Mouse (Mus musculus) thymus, postnatal 25 days (tissue): ENCODE results near the gene Sdhb.

Experiments
- DNase-seq: peaks from one replicate; pipeline ENCODE4 v3.0.0; 2022

Gene Sdhb

DNA sequence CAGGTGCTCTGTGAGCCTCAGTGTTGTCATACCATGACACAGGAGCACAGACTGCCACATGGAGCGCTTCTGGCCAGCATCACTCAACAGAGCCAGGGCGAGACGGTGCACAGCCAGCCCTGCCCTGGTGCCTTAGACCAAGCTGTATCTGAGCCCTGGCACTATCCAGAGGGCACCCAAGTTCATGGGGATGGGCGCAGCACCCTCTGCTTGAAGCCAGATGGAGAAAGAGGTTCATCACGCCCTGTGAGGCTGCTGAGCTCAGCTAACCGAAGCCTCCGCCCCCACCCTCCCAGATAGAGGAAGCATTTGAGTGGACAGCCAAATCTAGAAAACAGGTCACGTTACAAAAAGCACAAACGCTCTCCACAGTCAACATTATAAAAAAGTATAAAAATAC lies 55.3 kb downstream of the Sdhb start:
- DNase-seq = no peak

DNA sequence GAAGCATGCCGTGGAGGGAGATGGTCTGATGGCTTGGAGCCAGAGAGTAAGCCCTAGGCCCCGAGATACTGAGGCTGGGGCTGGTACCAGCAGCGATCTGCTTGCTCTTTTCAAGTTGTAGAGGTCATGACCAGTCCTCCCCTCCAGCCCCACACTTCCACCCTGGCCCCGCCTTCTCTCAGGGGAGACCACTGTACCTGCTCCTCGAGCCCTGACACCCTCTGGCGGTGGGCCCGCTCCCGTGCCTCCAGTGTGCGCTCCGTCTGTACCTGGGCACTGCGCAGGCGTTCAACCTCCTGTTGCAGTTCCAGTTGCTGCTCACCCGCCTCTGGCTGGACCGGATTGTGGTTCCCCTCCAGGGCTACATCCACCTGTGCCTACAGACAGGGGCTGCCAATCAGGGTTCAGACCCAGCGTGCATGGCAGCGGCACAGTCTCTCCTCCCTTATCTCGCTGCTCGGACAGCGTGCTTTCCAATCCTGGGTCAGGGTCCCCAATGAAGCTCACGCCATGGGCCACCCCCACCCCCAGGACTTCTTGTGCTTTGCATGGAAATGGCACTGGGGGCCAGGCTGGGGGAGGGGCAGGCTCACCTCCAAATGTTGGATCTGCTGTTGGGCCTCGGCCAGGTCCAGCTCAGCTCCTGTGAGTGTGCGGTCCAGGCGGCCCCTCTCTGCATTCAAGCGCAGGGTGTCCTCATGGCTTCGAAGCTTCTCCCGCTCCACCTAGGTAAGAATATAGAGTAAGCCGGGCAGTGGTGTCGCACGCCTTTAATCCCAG lies 56.8 kb downstream of the Sdhb start:
- DNase-seq = no peak

- DNase-seq = no peak
These were observed 59.2 kb downstream of the Sdhb start for GRCm38 (mm10) chr4:141020220-141020619.

DNA sequence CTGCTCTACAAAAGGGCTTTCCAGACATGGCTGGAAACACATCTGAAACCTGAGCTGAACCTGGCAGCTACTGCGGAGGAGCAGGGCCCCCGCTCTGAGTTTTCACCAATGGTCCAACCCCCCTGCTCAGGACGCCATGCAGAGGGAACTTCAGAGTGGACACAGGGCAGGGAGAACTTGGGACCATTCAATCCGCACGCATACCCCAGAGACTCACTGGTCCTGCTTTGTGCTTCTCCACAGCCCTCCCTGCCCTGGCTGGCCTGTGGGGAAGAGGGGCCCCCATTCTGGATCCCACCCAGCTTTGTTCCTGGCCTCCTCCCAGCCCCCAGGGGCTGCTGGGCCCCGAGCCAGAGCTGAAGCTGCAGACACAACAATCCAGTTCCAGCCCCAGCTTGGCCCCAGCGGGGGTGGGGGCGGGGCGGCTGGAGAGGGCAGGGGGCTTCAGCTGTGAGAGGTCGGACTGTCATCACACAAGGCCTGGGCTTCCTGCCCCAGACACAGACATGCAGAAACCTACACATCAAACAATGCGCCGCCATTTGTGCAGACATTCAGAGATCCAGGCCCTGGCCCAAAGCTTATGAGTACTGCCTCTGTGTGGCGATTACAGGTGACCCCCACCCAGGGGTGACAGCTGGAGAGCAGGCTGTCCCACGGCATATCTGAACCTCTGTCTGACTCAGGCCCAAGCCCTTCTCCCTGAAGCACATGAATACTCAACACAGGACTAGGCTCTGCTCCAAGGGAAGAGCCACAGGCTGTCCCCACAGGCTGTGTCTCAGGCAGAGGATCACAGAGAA lies 60.0 kb downstream of the Sdhb start:
- DNase-seq = no peak

- DNase-seq = no peak
These were observed 60.6 kb downstream of the Sdhb start for GRCm38 (mm10) chr4:141021614-141021929.

GRCm38 (mm10) chr4:141024052-141024451 lies 63.0 kb downstream of the Sdhb start:
- no peak for DNase-seq

GRCm38 (mm10) chr4:141024992-141025391 lies 64.0 kb downstream of the Sdhb start:
- no peak for DNase-seq
